Mouse (Mus musculus) hindbrain, postnatal 0 days (tissue): ENCODE data around the gene Zbtb20. TPM values are rescaled to one million over a fixed set of nuclear protein-coding genes. Genes with fewer than 3 reads are reported as not detected.

Experiments used
- ATAC-seq: fragments of 200-750 bp; cut with Nextera tagmentation; 2 replicates; pipeline ENCODE4 v1.8.0; 2017; ENCODE audit warnings: mild to moderate bottlenecking, moderate TSS enrichment, moderate library complexity
- DNase-seq: peaks from one replicate; pipeline ENCODE4 v3.0.0-alpha.2; 2015; ENCODE audit warnings: low spot score
- H3K27ac ChIP-seq: fragments of 300-500 bp; sonication (generic); 2 replicates; pipeline ENCODE4 v1.5.1; 2014; ENCODE audit warnings: mild to moderate bottlenecking
- H3K27me3 ChIP-seq: fragments of 300-500 bp; sonication (generic); 2 replicates; pipeline ENCODE4 v1.6.1; 2014; ENCODE audit warnings: low read length, mixed read lengths; ENCODE audit not compliant: insufficient read depth
- H3K36me3 ChIP-seq: fragments of 300-500 bp; sonication (generic); 2 replicates; pipeline ENCODE4 v1.6.1; 2014; ENCODE audit warnings: low read length, mixed read lengths; ENCODE audit not compliant: insufficient read depth
- H3K4me1 ChIP-seq: fragments of 300-500 bp; sonication (generic); 2 replicates; pipeline ENCODE4 v1.6.1; 2014; ENCODE audit warnings: antibody characterized with exemption, low read length, mixed read lengths; ENCODE audit not compliant: insufficient read depth
- H3K4me2 ChIP-seq: fragments of 300-500 bp; sonication (generic); 2 replicates; pipeline ENCODE4 v1.6.1; 2014; ENCODE audit warnings: low read depth, mild to moderate bottlenecking, low read length, moderate library complexity, mixed read lengths
- H3K4me3 ChIP-seq: fragments of 300-500 bp; sonication (generic); 2 replicates; pipeline ENCODE4 v1.5.1; 2014; ENCODE audit warnings: low read length
- H3K9ac ChIP-seq: fragments of 300-500 bp; sonication (generic); replicated peaks from 2 replicates; pipeline ENCODE4 v1.6.1; 2014; ENCODE audit warnings: mild to moderate bottlenecking, low read length, moderate library complexity, mixed read lengths
- H3K9me3 ChIP-seq: fragments of 300-500 bp; sonication (generic); 2 replicates; pipeline ENCODE4 v1.6.1; 2016; ENCODE audit warnings: low read length, mixed read lengths
- CTCF ChIP-seq: IDR thresholded peaks from 2 replicates; pipeline ENCODE4 v1.5.1; 2016; ENCODE audit warnings: antibody characterized with exemption, control low read depth, low read depth
- WGBS: fragments of 180-500 bp; shearing (Covaris S2); extraction: QIAGEN DNeasy Blood & Tissue Kit; methylation state at CpG from one replicate; pipeline ENCODE4 v1.1.7; 2014; 5-methylcytosine and 5-hydroxymethylcytosine counted together
- polyA plus RNA-seq: library from polyadenylated mRNA; unstranded; fragments of >200 nt; fragmentation: Nextera tagmentation; extraction: Ambion mirVana; gene quantifications from 2 replicates; pipeline ENCODE4 v1.2.1, GENCODE M21; 2015
- total RNA-seq: library from RNA; depleted of rRNA; stranded (reverse); fragments of >200 nt; gene quantifications from 2 replicates; pipeline ENCODE4 v1.2.3, GENCODE M21; 2014

The Zbtb20 gene
- total and polyA plus RNA-seq, 2 experiments from 2014 or later: 35.2 to 38.0 TPM

- 0% methylated on average over 3 of the region's 3 CpGs for WGBS
- H3K9me3 ChIP-seq: no peaks in the 10 kb centered on the region
- no peaks in the 10 kb centered on the region for H3K27me3 ChIP-seq
- H3K9ac ChIP-seq: peak overlapping the region; percentile 74
- ATAC-seq: no peak
- peak overlapping the region; percentile 92 for H3K27ac ChIP-seq
- H3K36me3 ChIP-seq: no peaks in the 10 kb centered on the region
- H3K4me1 ChIP-seq: no peaks in the 10 kb centered on the region; the same call in 1 of the 2 replicates
- DNase-seq: peak; percentile 91
- H3K4me2 ChIP-seq: peak overlapping the region; percentile 73
- H3K4me3 ChIP-seq: peak overlapping the region; percentile 53
- no peak for TF ChIP-seq CTCF
These were observed 628.5 kb downstream of the Zbtb20 start for GRCm38 (mm10) chr16:43504151-43504550.

DNA sequence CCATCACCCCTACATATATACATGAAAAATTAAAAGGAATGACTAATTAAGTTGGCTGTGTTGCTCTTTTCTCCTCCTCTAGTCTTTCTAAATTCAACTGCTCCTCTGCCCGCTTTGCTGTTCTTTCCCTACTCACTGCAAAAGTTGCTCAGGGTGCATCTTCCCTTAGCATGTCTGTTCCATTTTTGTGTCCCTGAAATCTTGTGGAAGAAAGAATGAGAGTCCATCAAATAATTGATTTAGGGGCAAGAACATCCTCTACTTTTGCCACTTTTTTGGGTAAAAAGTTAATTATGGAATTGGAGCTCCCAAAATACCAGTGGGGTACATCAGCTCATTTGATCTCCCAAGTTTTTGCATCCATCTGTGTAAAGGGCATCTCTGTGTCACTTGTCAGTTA is 628.9 kb downstream of the Zbtb20 start:
- Histone ChIP-seq H3K9ac (peak overlapping the region; percentile 74), H3K4me3 (peak overlapping the region; percentile 53), H3K27ac (peak overlapping the region; percentile 92), H3K4me1 (no peaks in the 10 kb centered on the region; the same call in 1 of the 2 replicates), H3K4me2 (peak overlapping the region; percentile 73), H3K9me3 (no peaks in the 10 kb centered on the region), H3K36me3 (no peaks in the 10 kb centered on the region), H3K27me3 (no peaks in the 10 kb centered on the region)
- DNase-seq: no peak
- 23% methylated on average over 1 of the region's 1 CpGs for WGBS
- ATAC-seq: no peak
- no peak for TF ChIP-seq CTCF

DNA sequence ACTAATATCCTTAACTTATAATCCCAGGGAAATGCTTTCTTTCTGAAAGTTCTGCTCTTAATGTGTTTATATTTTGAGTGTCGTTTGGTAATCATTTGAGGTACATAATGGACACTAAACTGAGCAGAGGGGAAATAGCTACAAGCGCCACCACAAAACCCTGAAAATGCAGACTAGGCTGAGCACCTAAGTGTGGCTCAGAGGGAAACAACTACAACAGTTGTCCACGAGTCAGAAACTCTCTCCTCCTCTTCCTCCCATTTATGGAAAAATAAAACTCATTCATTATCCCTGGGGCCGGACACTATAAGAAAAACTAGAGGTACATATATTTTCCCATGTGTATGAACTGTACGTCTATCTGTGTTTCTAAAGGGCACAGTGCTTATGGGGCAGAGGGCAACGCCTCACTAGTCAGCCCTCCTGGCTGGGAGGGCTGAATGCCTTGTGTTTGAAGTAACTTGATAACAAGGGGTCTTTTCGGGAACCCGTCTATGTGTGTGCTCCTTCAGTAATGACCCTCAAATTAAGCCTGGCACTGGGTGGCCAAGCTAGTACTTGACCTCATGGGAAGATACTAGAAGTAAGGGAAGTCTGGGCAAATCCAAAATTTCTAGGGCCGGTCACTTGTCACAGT is 629.8 kb downstream of the Zbtb20 start:
- Histone ChIP-seq H3K4me2 (peak overlapping the region; percentile 73), H3K4me3 (peak overlapping the region; percentile 53), H3K27ac (peak overlapping the region; percentile 79), H3K9me3 (no peaks in the 10 kb centered on the region), H3K27me3 (no peaks in the 10 kb centered on the region), H3K4me1 (no peaks in the 10 kb centered on the region; the same call in 1 of the 2 replicates), H3K36me3 (no peaks in the 10 kb centered on the region), H3K9ac (peak overlapping the region; percentile 53)
- WGBS: 20% methylated on average over 9 of the region's 9 CpGs
- TF ChIP-seq CTCF: no peak
- no peak for ATAC-seq
- DNase-seq: peak; percentile 27

- Histone ChIP-seq H3K4me2 (peak overlapping the region; percentile 73), H3K9ac (peak overlapping the region; percentile 53), H3K4me1 (no peaks in the 10 kb centered on the region; the same call in 1 of the 2 replicates), H3K9me3 (no peaks in the 10 kb centered on the region), H3K27me3 (no peaks in the 10 kb centered on the region), H3K36me3 (no peaks in the 10 kb centered on the region), H3K4me3 (peak overlapping the region; percentile 53), H3K27ac (peak overlapping the region; percentile 79)
- no peak for TF ChIP-seq CTCF
- ATAC-seq (no peak), DNase-seq (peak; percentile 15)
- 10% methylated on average over 9 of the region's 9 CpGs for WGBS
These were observed 630.6 kb downstream of the Zbtb20 start for GRCm38 (mm10) chr16:43506189-43506751.

DNA sequence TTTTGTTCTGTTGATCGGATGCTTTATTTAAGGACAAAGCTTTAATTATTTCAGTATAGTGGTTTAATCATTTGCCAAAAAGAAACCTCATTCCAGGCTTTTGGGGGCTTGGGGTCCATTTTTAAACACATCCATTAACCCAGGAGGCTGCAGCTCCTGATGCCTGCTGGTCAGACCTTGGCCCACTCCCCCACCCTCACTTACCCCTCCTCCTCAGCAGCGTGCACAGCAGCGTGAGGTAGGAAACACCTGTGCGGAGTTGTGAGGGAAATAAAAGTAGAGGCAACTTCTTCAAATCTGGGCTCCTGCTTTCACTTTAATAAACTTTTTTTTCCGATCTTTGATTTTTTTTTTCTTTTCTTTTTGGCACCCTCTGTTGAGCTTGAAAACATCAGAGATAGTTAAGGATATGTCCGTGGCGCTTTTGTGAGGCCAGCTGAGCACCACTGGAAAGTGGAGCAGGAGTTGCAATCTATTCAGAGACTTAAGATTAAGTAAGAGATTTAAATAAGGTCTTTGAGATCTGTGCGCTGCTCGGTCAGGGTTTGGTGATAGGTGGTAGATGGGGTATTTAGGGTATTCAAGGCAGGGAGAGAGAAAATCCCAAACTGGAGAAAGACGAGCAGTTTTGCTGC is 631.2 kb downstream of the Zbtb20 start:
- peak overlapping the region; percentile 53 for H3K9ac ChIP-seq
- ATAC-seq: no peak
- peak overlapping the region; percentile 53 for H3K4me3 ChIP-seq
- no peaks in the 10 kb centered on the region for H3K9me3 ChIP-seq
- WGBS: 20% methylated on average over 10 of the region's 10 CpGs
- no peaks in the 10 kb centered on the region for H3K27me3 ChIP-seq
- H3K36me3 ChIP-seq: no peaks in the 10 kb centered on the region
- H3K27ac ChIP-seq: peak overlapping the region; percentile 79
- TF ChIP-seq CTCF: no peak
- no peaks in the 10 kb centered on the region; the same call in 1 of the 2 replicates for H3K4me1 ChIP-seq
- H3K4me2 ChIP-seq: peak overlapping the region; percentile 73
- peak; percentile 41 for DNase-seq

GRCm38 (mm10) chr16:43508166-43508998 is 632.7 kb downstream of the Zbtb20 start:
- Histone ChIP-seq H3K27ac (peak overlapping the region; percentile 51; the same call in 1 of the 2 replicates), H3K27me3 (no peaks in the 10 kb centered on the region), H3K36me3 (no peaks in the 10 kb centered on the region), H3K4me1 (no peaks in the 10 kb centered on the region), H3K9me3 (no peaks in the 10 kb centered on the region), H3K9ac (peak overlapping the region; percentile 21; the same call in 1 of the 2 replicates), H3K4me2 (peak overlapping the region; percentile 73), H3K4me3 (peak overlapping the region; percentile 11; the same call in 1 of the 2 replicates)
- WGBS: 64% methylated on average over 9 of the region's 9 CpGs
- no peak for TF ChIP-seq CTCF
- ATAC-seq (no peak), DNase-seq (peak; percentile 21)
